Mouse (Mus musculus) intestine, embryonic 16.5 days (tissue): ENCODE results near the gene Crygb. TPM values are rescaled to one million over a fixed set of nuclear protein-coding genes. Genes with fewer than 3 reads are reported as not detected.

Experiments
- ATAC-seq: fragments of 200-750 bp; cut with Nextera tagmentation; 2 replicates; pipeline ENCODE4 v1.8.0; 2017; ENCODE audit warnings: moderate TSS enrichment, moderate library complexity
- H3K27ac ChIP-seq: fragments of 300-500 bp; sonication (generic); 2 replicates; pipeline ENCODE4 v1.5.1; 2014; ENCODE audit warnings: mild to moderate bottlenecking, low read length
- H3K27me3 ChIP-seq: fragments of 300-500 bp; sonication (generic); replicated peaks from 2 replicates; pipeline ENCODE4 v1.6.1; 2014; ENCODE audit warnings: low read length, control low read depth, mixed read lengths; ENCODE audit not compliant: control insufficient read depth, insufficient read depth
- H3K36me3 ChIP-seq: fragments of 300-500 bp; sonication (generic); 2 replicates; pipeline ENCODE4 v1.6.1; 2014; ENCODE audit warnings: low read length, control low read depth; ENCODE audit not compliant: control insufficient read depth, insufficient read depth
- H3K4me1 ChIP-seq: fragments of 300-500 bp; sonication (generic); 2 replicates; pipeline ENCODE4 v1.6.1; 2014; ENCODE audit warnings: low read length, control low read depth, mixed read lengths; ENCODE audit not compliant: control insufficient read depth, insufficient read depth
- H3K4me2 ChIP-seq: fragments of 300-500 bp; sonication (generic); 2 replicates; pipeline ENCODE4 v1.6.1; 2014; ENCODE audit warnings: low read depth, low read length, control low read depth
- H3K4me3 ChIP-seq: fragments of 300-500 bp; sonication (generic); 2 replicates; pipeline ENCODE4 v1.5.1; 2014; ENCODE audit warnings: mild to moderate bottlenecking, low read length
- H3K9ac ChIP-seq: fragments of 300-500 bp; sonication (generic); 2 replicates; pipeline ENCODE4 v1.6.1; 2014; ENCODE audit warnings: low read depth, low read length
- H3K9me3 ChIP-seq: fragments of 300-500 bp; sonication (generic); 2 replicates; pipeline ENCODE4 v1.6.1; 2016; ENCODE audit warnings: low read length, control low read depth; ENCODE audit not compliant: control insufficient read depth
- WGBS: fragments of 180-500 bp; shearing (Covaris S2); extraction: QIAGEN DNeasy Blood & Tissue Kit; methylation state at CpG from one replicate; pipeline ENCODE4 v1.1.7; 2014; 5-methylcytosine and 5-hydroxymethylcytosine counted together
- polyA plus RNA-seq: library from polyadenylated mRNA; unstranded; fragments of >200 nt; fragmentation: Nextera tagmentation; extraction: Ambion mirVana; gene quantifications from 2 replicates; pipeline ENCODE4 v1.2.1, GENCODE M21; 2015

Crygb gene
- polyA plus RNA-seq, 1 experiment from 2014 or later: not detected

DNA sequence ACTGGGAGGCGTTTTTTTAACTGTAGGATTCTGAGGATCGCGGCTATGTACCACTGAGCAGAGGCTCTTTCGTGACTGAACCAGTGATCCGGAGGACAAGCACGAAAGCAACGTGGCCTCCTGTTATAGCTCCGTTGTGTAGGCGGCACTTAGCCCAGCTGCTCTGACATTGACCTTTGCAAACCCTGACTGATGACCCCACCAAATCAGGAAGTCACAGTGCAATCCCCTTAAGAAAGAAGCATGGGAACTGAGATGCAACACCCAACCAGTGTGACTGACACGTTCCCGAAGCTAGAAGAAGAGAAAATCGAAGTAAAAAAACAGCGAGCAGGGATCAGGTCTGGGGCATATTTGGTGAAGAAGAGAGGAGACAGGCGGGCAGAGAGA is 30.7 kb upstream of the Crygb start:
- no peaks in the 10 kb centered on the region for H3K9me3 ChIP-seq
- 0 out of 2 replicates have a peak overlapping the region, but pooled peaks have one; percentile 8 for H3K9ac ChIP-seq
- no peaks in the 10 kb centered on the region for H3K36me3 ChIP-seq
- H3K4me2 ChIP-seq: peak overlapping the region; percentile 6; the same call in 1 of the 2 replicates
- 55% methylated on average over 14 of the region's 14 CpGs for WGBS
- 0 out of 2 replicates have a peak, but pooled peaks cover under 1% of the 10 kb centered on the region for H3K4me1 ChIP-seq
- no peak for ATAC-seq
- H3K27me3 ChIP-seq: no peaks in the 10 kb centered on the region
- no peak overlapping the region for H3K27ac ChIP-seq
- no peak overlapping the region for H3K4me3 ChIP-seq

- Histone ChIP-seq H3K27me3 (no peaks in the 10 kb centered on the region), H3K4me3 (no peak overlapping the region), H3K36me3 (no peaks in the 10 kb centered on the region), H3K9me3 (no peaks in the 10 kb centered on the region), H3K27ac (no peak overlapping the region), H3K4me1 (no peaks in the 10 kb centered on the region), H3K4me2 (peak overlapping the region; percentile 6; the same call in 1 of the 2 replicates), H3K9ac (0 out of 2 replicates have a peak overlapping the region, but pooled peaks have one; percentile 8)
- peak; percentile 70 for ATAC-seq
- 9% methylated on average over 8 of the region's 8 CpGs for WGBS
Measured at GRCm38 (mm10) chr1:65112031-65112806, 30.1 kb upstream of the Crygb start.

DNA sequence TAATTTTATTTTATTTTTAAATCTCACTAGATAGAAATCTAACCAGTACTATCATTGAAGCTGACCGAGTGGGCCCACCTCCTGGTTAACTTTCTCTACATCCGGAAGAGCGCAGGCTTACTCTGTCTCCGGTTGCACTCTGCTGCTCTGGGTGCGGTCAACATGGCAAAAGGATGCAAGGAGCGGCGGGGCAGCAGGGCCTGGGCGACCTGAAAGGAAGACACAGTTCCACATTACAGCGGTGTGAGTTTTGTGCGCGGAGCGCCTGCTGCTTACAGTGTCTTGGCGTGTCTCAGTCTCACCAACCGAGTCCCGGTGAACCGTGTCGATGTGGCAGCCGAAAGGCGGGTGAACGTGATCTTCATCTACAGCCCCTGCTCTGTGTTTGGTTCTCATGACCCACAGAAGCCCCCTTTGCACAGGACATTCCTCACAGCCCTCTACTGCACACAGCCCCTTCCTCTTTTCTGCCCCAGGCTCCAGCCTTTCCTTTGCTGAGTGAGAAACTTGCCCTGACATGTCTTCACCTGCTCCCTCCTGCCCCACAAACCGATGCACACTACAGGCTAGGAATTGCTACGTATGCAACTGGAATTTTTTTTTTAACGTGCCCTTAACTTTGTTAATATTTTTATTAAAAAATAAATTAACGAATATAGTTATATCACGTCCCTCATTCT is 27.8 kb upstream of the Crygb start:
- Histone ChIP-seq H3K27ac (no peak overlapping the region), H3K9ac (no peak overlapping the region), H3K27me3 (no peaks in the 10 kb centered on the region), H3K4me3 (no peak overlapping the region), H3K4me1 (no peaks in the 10 kb centered on the region), H3K4me2 (no peak overlapping the region), H3K9me3 (no peaks in the 10 kb centered on the region), H3K36me3 (no peaks in the 10 kb centered on the region)
- no peak for ATAC-seq
- WGBS: 75% methylated on average over 25 of the region's 25 CpGs

DNA sequence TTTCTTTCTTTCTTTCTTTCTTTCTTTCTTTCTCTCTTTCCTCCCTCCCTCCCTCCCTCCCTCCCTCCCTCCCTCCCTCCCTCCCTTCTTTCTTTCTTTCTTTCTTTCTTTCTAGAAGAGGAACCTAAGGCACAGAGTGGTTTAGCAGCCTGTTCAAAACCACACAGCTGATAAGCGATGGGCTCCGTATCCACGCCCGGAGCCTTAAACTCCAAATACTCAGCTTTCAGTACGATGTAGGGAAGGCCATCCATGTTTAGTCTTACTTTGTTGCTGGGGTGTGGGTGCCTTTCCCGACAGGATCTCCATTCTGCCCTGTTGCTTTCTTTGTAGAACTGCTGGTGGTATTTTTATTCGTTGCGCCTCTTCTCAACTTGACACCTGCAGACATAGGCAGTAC is 27.1 kb upstream of the Crygb start:
- Histone ChIP-seq H3K27me3 (no peaks in the 10 kb centered on the region), H3K4me1 (no peaks in the 10 kb centered on the region), H3K4me2 (no peak overlapping the region), H3K9ac (no peak overlapping the region), H3K4me3 (no peak overlapping the region), H3K27ac (no peak overlapping the region), H3K36me3 (no peaks in the 10 kb centered on the region), H3K9me3 (no peaks in the 10 kb centered on the region)
- WGBS: 87% methylated on average over 8 of the region's 8 CpGs
- no peak for ATAC-seq

GRCm38 (mm10) chr1:65107654-65108279 is 25.7 kb upstream of the Crygb start:
- H3K36me3 ChIP-seq: no peaks in the 10 kb centered on the region
- no peaks in the 10 kb centered on the region for H3K27me3 ChIP-seq
- H3K9ac ChIP-seq: no peak overlapping the region
- no peaks in the 10 kb centered on the region for H3K4me1 ChIP-seq
- WGBS: 87% methylated on average over 10 of the region's 10 CpGs
- no peak overlapping the region for H3K4me3 ChIP-seq
- no peak overlapping the region for H3K4me2 ChIP-seq
- H3K27ac ChIP-seq: no peak overlapping the region
- ATAC-seq: no peak
- no peaks in the 10 kb centered on the region for H3K9me3 ChIP-seq

- no peak for ATAC-seq
- H3K4me1 ChIP-seq: no peaks in the 10 kb centered on the region
- no peak within 1 kb of the TSS for H3K4me3 ChIP-seq
- H3K36me3 ChIP-seq: no peaks in the 10 kb centered on the region
- H3K27ac ChIP-seq: no peak within 1 kb of the TSS
- no peak within 1 kb of the TSS for H3K4me2 ChIP-seq
- no peaks in the 10 kb centered on the region for H3K9me3 ChIP-seq
- H3K27me3 ChIP-seq: no peaks in the 10 kb centered on the region
- 92% methylated on average over 11 of the region's 11 CpGs for WGBS
- no peak within 1 kb of the TSS for H3K9ac ChIP-seq
Measured at GRCm38 (mm10) chr1:65103273-65103672, 21.2 kb upstream of the Crygb start, which contains the start of gene Cryga. Cryga (minus strand) TSS chr1:65103373.

DNA sequence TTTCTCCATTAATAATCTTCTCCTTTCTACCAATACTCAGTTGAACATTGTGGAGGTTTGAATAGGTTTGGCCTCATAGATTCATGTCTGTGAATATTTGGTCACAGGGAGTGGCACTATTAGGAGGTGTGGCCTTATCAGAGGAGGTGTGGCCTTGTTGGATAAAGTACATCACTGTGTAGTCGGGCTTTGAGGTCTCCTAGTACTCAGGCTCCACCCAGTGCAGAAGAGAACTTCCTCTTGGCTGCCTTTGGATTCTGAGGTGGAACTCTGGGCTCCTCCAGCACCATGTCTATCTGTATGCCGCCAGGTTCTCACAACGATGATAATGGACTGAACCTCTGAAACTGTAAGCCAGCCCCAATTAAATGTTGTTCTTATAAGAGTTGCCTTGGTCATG is 14.9 kb upstream of the Crygb start:
- Histone ChIP-seq H3K27me3 (no peaks in the 10 kb centered on the region), H3K4me3 (no peak overlapping the region), H3K4me2 (no peak overlapping the region), H3K27ac (no peak overlapping the region), H3K9ac (no peak overlapping the region), H3K4me1 (no peaks in the 10 kb centered on the region), H3K36me3 (no peaks in the 10 kb centered on the region), H3K9me3 (no peaks in the 10 kb centered on the region)
- ATAC-seq: peak; percentile 60; the same call in 1 of the 2 replicates
- WGBS: 77% methylated on average over 3 of the region's 3 CpGs

DNA sequence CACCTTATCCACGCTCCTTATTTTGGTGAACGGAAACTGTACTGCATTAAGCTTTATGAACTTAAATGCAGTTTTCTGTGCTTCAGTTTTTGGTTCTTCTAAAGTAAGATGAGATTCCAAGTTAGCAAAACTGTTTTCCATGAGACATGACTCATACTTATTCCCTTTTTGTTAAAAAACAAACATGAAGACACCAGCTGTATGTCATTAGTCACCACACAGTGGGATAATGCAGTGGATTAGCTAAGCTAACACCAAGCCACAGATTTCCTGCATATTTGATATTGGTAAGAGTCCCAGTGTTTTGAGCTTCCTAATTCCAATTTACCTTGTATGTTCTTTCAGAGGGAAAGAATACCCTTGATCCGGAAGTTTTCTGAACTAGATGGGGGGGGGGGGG is 9.5 kb upstream of the Crygb start:
- H3K4me3 ChIP-seq: no peak overlapping the region
- no peaks in the 10 kb centered on the region for H3K4me1 ChIP-seq
- H3K9me3 ChIP-seq: no peaks in the 10 kb centered on the region
- no peak overlapping the region for H3K9ac ChIP-seq
- no peaks in the 10 kb centered on the region for H3K36me3 ChIP-seq
- H3K27me3 ChIP-seq: no peaks in the 10 kb centered on the region
- WGBS: 91% methylated on average over 3 of the region's 3 CpGs
- no peak for ATAC-seq
- no peak overlapping the region for H3K4me2 ChIP-seq
- H3K27ac ChIP-seq: no peak overlapping the region

- Histone ChIP-seq H3K27me3 (no peaks in the 10 kb centered on the region), H3K4me3 (no peak overlapping the region), H3K36me3 (no peaks in the 10 kb centered on the region), H3K9me3 (no peaks in the 10 kb centered on the region), H3K27ac (no peak overlapping the region), H3K9ac (no peak overlapping the region), H3K4me1 (no peaks in the 10 kb centered on the region), H3K4me2 (no peak overlapping the region)
- ATAC-seq: peak; percentile 89
- 45% methylated on average over 2 of the region's 2 CpGs for WGBS
Measured at GRCm38 (mm10) chr1:65090370-65090769, 8.3 kb upstream of the Crygb start.
